Mouse (Mus musculus) C2C12 (cell line): ENCODE results near the gene Ppme1. TPM values are rescaled to one million over a fixed set of nuclear protein-coding genes. Genes with fewer than 3 reads are reported as not detected.
A peak's percentile ranks its signal among the peaks of the same experiment; 100 is the strongest.

Source experiments
- H3K27me3 ChIP-seq: one replicate; pipeline ENCODE4 v1.6.1; 2011; ENCODE audit not compliant: control insufficient read depth, insufficient read depth, insufficient read length
- H3K36me3 ChIP-seq: one replicate; pipeline ENCODE4 v1.6.1; 2011; ENCODE audit not compliant: control insufficient read depth, insufficient read depth
- H3K4me3 ChIP-seq: one replicate; pipeline ENCODE4 v1.5.1; 2011; ENCODE audit warnings: mild to moderate bottlenecking, control low read depth; ENCODE audit not compliant: poor library complexity, insufficient read depth, severe bottlenecking
- H3K79me2 ChIP-seq: one replicate; pipeline ENCODE4 v1.6.1; 2011; ENCODE audit not compliant: control insufficient read depth, insufficient read depth
- H3K79me3 ChIP-seq: one replicate; pipeline ENCODE4 v1.6.1; 2011; ENCODE audit warnings: low read depth, control low read depth
- H3ac ChIP-seq: one replicate; pipeline ENCODE3; 2011; ENCODE audit warnings: low read depth; ENCODE audit not compliant: control insufficient read depth, insufficient read length
- CEBPB ChIP-seq: IDR thresholded peaks from one replicate; pipeline ENCODE4 v1.6.1; 2011; ENCODE audit warnings: low read depth, mild to moderate bottlenecking, control low read depth, moderate library complexity
- CTCF ChIP-seq: IDR thresholded peaks from one replicate; pipeline ENCODE4 v1.5.1; 2011; ENCODE audit not compliant: control insufficient read depth, insufficient read depth, insufficient read length
- FOSL1 ChIP-seq: IDR thresholded peaks from one replicate; pipeline ENCODE4 v1.8.0; 2011; ENCODE audit warnings: mild to moderate bottlenecking, low read length; ENCODE audit not compliant: poor library complexity, insufficient read depth, severe bottlenecking
- MAX ChIP-seq: IDR thresholded peaks from one replicate; pipeline ENCODE4 v1.6.1; 2011; ENCODE audit warnings: mild to moderate bottlenecking, control low read depth
- MYOD1 ChIP-seq: IDR thresholded peaks from one replicate; pipeline ENCODE4 v1.6.1; 2011; ENCODE audit warnings: low read depth; ENCODE audit not compliant: control insufficient read depth, insufficient read length
- MYOG ChIP-seq: IDR thresholded peaks from one replicate; pipeline ENCODE4 v1.6.1; 2011; ENCODE audit not compliant: control insufficient read depth, insufficient read length; ENCODE audit errors: extremely low read depth
- USF1 ChIP-seq: IDR thresholded peaks from one replicate; pipeline ENCODE4 v1.6.1; 2011; ENCODE audit warnings: low read depth, mild to moderate bottlenecking, control low read depth, moderate library complexity
- polyA plus RNA-seq: library from polyadenylated mRNA; unstranded; fragments of >200 nt; fragmentation: generic; extraction: Trizol; gene quantifications from one replicate; pipeline ENCODE4 v1.2.1, GENCODE M21; 2012; ENCODE audit warnings: missing spikeins

The Ppme1 gene
- polyA plus RNA-seq, 1 experiment, result 44.2 TPM

DNA sequence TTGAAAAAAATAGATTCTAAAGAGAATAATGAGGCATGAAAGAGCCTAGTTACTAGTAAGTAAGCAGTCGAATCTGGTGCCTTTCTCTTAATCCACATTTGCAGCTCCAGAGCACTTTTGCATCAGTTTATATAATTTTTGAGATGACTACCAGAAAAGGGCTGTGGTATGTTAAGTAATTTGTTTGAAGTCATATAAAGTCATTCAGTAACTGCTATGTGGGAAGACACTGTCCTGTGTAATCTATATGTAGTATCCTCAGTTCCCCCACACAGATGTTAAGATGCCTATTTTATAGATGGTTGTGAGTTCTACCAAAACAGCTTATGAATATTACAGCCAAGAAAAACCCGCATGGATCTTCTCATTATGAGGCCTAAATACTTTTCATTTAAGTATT is 6.2 kb upstream of the Ppme1 start:
- TF ChIP-seq CEBPB (no peak), FOSL1 (no peak), MAX (no peak), USF1 (no peak), MYOD1 (no peak), CTCF (no peak), MYOG (no peak)
- H3K27me3 ChIP-seq, result no peaks in the 10 kb centered on the region
- H3K79me3 ChIP-seq, result no peaks in the 10 kb centered on the region
- no peaks in the 10 kb centered on the region for H3K36me3 ChIP-seq
- no peak overlapping the region for H3ac ChIP-seq
- H3K79me2 ChIP-seq, result no peaks in the 10 kb centered on the region
- H3K4me3 ChIP-seq, result no peak overlapping the region

DNA sequence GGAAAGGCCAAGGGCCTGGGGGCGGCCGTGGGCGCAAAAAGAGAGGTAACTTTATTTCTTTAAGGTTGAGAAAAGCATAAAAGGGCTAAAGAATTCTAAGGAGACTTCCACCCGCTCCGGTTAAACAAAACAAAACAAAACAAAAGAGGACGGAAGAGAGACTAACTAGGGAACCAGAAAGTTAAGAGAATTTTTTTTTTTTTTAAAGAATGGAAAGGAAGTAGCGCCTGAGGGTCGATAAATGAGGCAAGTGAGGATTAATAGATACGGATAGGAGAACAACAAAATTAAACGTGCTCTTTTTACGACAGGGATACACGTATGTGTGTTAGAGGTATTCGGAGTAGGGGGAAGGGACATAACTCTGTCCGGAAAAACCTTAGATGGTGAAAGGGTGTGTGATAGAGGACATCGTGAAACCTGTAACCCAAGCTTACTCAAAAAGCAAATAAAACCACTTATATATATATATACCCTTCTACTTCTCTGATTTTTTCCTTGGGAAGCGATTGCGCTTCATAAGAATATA is 409 bp upstream of the Ppme1 start:
- peaks cover 42% of the 10 kb centered on the region for H3K79me2 ChIP-seq
- peak overlapping the region; percentile 49 for H3ac ChIP-seq
- peak overlapping the region; percentile 53 for H3K4me3 ChIP-seq
- no peaks in the 10 kb centered on the region for H3K27me3 ChIP-seq
- H3K36me3 ChIP-seq, result peaks cover 5% of the 10 kb centered on the region
- TF ChIP-seq FOSL1, result no peak
- no peak for TF ChIP-seq CTCF
- TF ChIP-seq MYOG, result no peak
- TF ChIP-seq MYOD1, result no peak
- no peak for TF ChIP-seq MAX
- TF ChIP-seq CEBPB, result no peak
- TF ChIP-seq USF1, result no peak
- H3K79me3 ChIP-seq, result peaks cover 31% of the 10 kb centered on the region

DNA sequence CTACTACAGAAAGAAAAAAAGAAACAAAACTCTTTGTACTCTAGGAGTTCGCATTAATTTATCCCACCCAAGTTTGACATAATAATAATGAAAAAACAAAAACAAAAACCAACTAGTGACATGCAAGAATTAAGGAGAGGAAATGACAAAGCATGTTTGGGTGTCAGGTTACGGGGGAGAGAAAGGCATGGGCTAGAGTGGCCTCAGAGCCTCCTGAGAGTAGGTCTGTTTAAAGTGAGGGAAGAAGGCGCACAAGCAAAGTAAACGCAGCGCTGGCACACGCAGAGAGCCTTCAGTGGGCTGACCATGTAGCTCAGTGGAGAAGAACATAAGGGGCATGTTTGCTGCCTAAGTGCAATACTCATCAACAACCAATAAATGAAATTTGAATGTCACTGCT is 7.2 kb downstream of the Ppme1 start:
- Histone ChIP-seq H3K79me3 (peaks cover 21% of the 10 kb centered on the region), H3K79me2 (peaks cover 91% of the 10 kb centered on the region), H3K4me3 (no peak overlapping the region), H3K36me3 (peaks cover 12% of the 10 kb centered on the region), H3K27me3 (no peaks in the 10 kb centered on the region), H3ac (no peak overlapping the region)
- TF ChIP-seq CEBPB, result no peak
- no peak for TF ChIP-seq MAX
- no peak for TF ChIP-seq USF1
- no peak for TF ChIP-seq MYOG
- TF ChIP-seq FOSL1, result no peak
- no peak for TF ChIP-seq MYOD1
- TF ChIP-seq CTCF, result no peak

DNA sequence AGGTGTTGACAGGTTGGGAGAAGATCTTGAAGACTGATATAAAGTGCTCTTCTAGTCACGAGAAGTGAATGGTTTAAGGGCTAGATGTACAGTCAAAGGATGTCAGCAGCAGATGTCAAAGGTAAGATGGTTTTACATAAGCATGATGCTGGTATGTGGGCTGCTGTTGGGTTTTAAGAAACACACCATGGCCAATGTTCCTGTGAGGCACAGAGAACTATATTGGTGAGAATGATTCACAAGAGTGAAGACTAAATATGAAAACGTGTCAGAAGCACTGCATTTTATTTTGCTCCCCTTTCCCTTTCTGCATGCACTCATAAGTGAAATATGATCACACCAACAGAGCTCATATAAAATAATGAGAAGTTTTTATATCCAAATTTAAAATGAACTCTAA is 8.9 kb downstream of the Ppme1 start:
- TF ChIP-seq USF1, result no peak
- no peak for TF ChIP-seq CTCF
- no peak for TF ChIP-seq MYOG
- TF ChIP-seq MAX, result no peak
- no peak for TF ChIP-seq MYOD1
- no peak for TF ChIP-seq FOSL1
- TF ChIP-seq CEBPB, result no peak
- Histone ChIP-seq H3ac (no peak overlapping the region), H3K79me3 (peaks cover 9% of the 10 kb centered on the region), H3K79me2 (peaks cover 80% of the 10 kb centered on the region), H3K4me3 (no peak overlapping the region), H3K36me3 (peaks cover 6% of the 10 kb centered on the region), H3K27me3 (no peaks in the 10 kb centered on the region)

DNA sequence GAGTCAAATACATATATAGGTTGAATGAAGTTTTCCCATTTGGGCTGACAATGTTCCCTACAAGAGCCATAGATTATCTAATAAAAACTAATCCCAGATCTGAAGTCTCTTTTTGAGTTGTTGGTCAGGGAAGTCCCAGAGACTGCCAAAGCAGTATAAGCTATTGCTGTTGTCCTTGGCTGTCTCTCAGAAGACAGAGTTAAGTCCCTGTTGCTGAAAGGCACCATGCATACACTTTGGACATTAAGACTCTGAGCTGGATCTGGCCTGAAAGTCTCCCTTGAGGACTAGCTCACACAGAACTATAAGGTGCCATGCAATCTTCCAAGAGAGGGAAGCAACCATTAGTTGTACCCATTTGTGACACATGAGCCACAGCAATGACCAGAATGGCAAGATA is 14.3 kb downstream of the Ppme1 start:
- Histone ChIP-seq H3K79me3 (no peaks in the 10 kb centered on the region), H3K36me3 (peaks cover 13% of the 10 kb centered on the region), H3K4me3 (no peak overlapping the region), H3ac (no peak overlapping the region), H3K79me2 (peaks cover 35% of the 10 kb centered on the region), H3K27me3 (no peaks in the 10 kb centered on the region)
- no peak for TF ChIP-seq USF1
- no peak for TF ChIP-seq CTCF
- no peak for TF ChIP-seq FOSL1
- TF ChIP-seq MAX, result no peak
- no peak for TF ChIP-seq MYOG
- TF ChIP-seq CEBPB, result no peak
- TF ChIP-seq MYOD1, result no peak

DNA sequence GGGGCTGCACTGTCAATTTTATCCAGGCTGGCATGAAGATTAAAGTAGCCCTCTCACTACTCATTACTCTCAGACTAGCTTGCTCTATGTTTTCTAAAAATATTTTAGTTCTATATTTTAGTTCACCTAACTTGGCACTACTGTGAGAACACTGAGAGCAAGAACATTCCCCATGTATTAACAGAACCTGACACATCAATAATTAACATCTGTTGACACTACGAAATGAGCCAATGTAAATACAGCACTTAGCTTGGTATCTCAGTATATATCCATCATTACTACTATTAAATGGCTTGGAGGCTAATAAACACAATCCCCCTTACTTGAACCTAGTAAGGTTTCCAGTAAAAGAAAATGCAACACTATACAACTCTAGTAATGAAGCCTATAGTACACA is 15.3 kb downstream of the Ppme1 start:
- Histone ChIP-seq H3K27me3 (no peaks in the 10 kb centered on the region), H3K79me3 (no peaks in the 10 kb centered on the region), H3K79me2 (peaks cover 30% of the 10 kb centered on the region), H3K36me3 (peaks cover 13% of the 10 kb centered on the region), H3ac (no peak overlapping the region), H3K4me3 (no peak overlapping the region)
- no peak for TF ChIP-seq CTCF
- no peak for TF ChIP-seq FOSL1
- no peak for TF ChIP-seq CEBPB
- no peak for TF ChIP-seq USF1
- TF ChIP-seq MAX, result no peak
- no peak for TF ChIP-seq MYOG
- no peak for TF ChIP-seq MYOD1
